In the genomic region with DNA sequence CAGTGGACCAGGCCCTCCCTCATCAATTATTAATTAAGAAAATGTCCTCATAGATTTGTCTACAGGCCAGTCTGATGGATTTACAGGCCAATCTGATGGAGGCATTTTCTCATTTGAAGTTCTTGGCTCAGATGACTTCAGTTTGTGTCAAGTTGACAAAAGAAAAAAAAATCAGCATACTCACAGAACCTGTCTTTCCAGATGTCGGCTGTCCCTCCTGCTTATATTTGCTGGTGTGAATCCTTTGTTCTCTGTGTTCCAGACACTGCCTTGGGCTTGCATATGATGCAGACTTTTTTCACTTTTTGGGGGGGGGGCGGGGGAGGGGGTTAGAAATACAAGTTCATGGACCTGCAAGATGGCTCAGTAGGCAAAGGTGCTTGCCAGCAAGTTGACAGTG, we compare ENCODE assay signal across 18 mouse cellular contexts.
"Had no signal": no experiment of that assay in that cellular context is flagged by ENCODE, and none has a peak within 500 bp of the region (broad histone marks: within the 10 kb centered on the region; RNA-seq: fewer than 3 reads in every experiment).

No protein-coding gene starts in this region.

- H3K27ac ChIP-seq: liver, embryonic 15.5 days; macrophage; midbrain, embryonic 13.5 days; midbrain, embryonic 15.5 days; neural tube, embryonic 12.5 days had no signal

- H3K9me3 ChIP-seq: liver, embryonic 15.5 days; midbrain, embryonic 13.5 days; midbrain, embryonic 15.5 days; neural tube, embryonic 12.5 days had no signal

- H3K4me2 ChIP-seq: liver, embryonic 15.5 days; midbrain, embryonic 11.5 days; midbrain, embryonic 13.5 days; midbrain, embryonic 15.5 days; neural tube, embryonic 12.5 days had no signal

- H3K4me3 ChIP-seq: liver, embryonic 15.5 days; megakaryocyte, embryonic 14.5 days; midbrain, embryonic 13.5 days; midbrain, embryonic 15.5 days; neural tube, embryonic 12.5 days had no signal

- ATAC-seq: liver, postnatal 0 days; midbrain, embryonic 13.5 days; midbrain, embryonic 15.5 days had no signal

- DNase-seq: liver, postnatal 0 days; lung, adult 2 months; lung, postnatal 10 days; lung, postnatal 36 days; right cerebral cortex, adult 18-20 months; right cerebral cortex, postnatal 25 days; right cerebral cortex, postnatal 4 days; spleen, adult 18-20 months; thymus, adult 18-20 months; thymus, postnatal 14 days; thymus, postnatal 36 days had no signal

- H3K4me1 ChIP-seq: liver, embryonic 15.5 days; megakaryocyte, embryonic 14.5 days; midbrain, embryonic 15.5 days had no signal

- H3K36me3 ChIP-seq: liver, embryonic 15.5 days; midbrain, embryonic 13.5 days; midbrain, embryonic 15.5 days; neural tube, embryonic 12.5 days had no signal

- H3K9ac ChIP-seq: liver, embryonic 15.5 days; liver, postnatal 0 days; midbrain, embryonic 13.5 days; midbrain, embryonic 15.5 days; neural tube, embryonic 12.5 days had no signal
